Mouse (Mus musculus): ENCODE measurements around the gene Rpl14. TPM values are rescaled to one million over a fixed set of nuclear protein-coding genes. Genes with fewer than 3 reads are reported as not detected.

The Rpl14 gene
- polyA plus RNA-seq, 1 experiment from 2014 or later, result 857 TPM

DNA sequence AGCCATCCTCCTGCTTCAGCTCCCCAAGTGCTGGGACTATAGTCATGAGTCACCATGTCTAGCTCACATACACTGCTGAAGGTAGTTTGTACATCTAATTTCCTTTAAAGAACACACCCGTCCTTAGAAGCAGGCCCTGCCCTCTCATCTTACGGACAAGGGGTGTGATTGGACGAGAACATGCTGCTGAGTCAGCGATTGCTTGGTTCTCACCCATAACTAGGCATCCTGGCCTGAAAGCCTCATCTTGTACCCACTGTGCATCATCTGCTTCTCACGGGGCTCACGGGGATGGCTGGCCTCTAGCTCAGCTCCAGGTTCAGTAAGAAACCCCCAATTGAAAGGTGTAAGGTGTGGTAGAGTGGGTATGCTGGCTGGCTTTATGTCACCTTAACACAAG lies 42.8 kb downstream of the Rpl14 start:
- H3K4me3 ChIP-seq (replicated peaks), result no peak overlapping the region
- H3K9me3 ChIP-seq (replicated peaks), result no peaks in the 10 kb centered on the region
- no peak overlapping the region for H3K9ac ChIP-seq
- no peak overlapping the region for H3K4me2 ChIP-seq (replicated peaks)
- 90% methylated on average over 6 of the region's 6 CpGs for WGBS
- no peaks in the 10 kb centered on the region for H3K27me3 ChIP-seq
- H3K27ac ChIP-seq (replicated peaks), result no peak overlapping the region
- no peaks in the 10 kb centered on the region for H3K36me3 ChIP-seq
- ATAC-seq (ENCODE audit: insufficient number of reproducible peaks, low FRiP score, low TSS enrichment, low read depth), result no peak
- no peaks in the 10 kb centered on the region; the same call in 1 of the 2 replicates for H3K4me1 ChIP-seq

DNA sequence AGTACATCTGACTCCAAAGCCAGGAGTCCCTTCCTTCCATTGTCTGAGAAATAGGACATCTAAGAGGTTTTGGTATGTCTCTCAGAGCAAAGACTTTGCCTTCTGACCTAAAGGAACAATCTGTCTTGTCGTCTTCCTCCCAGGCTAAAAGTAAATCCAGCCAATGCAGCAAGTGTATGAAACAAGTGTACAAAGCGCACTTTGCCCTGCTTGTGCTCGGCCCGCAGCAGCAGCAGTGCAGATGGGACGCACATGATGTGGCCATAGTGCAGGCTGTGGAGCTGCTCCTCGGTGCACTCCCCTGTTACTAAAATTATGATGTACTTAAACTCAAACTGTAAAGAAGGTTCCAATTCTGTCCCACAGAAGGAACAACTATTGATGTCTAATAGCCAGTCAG lies 46.9 kb downstream of the Rpl14 start:
- Histone ChIP-seq H3K4me2 (replicated peaks) (no peak overlapping the region), H3K27ac (replicated peaks) (no peak overlapping the region), H3K36me3 (no peaks in the 10 kb centered on the region), H3K4me3 (replicated peaks) (no peak overlapping the region), H3K27me3 (no peaks in the 10 kb centered on the region), H3K9ac (no peak overlapping the region), H3K9me3 (replicated peaks) (no peaks in the 10 kb centered on the region), H3K4me1 (peaks cover 10% of the 10 kb centered on the region)
- no peak for ATAC-seq (ENCODE audit: insufficient number of reproducible peaks, low FRiP score, low TSS enrichment, low read depth)
- 77% methylated on average over 6 of the region's 6 CpGs for WGBS

DNA sequence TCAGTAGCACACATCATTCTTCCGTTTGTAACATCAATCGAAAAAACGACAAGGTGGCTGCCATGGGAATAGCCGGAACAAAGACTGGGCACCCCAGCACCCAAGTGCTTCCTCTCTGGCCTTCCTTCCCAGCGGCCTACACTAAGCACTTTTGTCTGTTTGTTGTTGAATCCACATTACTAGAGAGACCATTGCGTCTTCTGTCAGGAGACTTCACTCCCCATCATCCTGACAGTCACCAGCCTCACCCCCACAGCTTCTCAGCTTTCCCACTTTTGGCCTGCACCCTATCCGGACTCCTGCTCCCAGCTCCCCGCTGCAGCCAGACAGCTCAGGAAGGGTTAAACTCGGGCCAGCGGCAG lies 48.1 kb downstream of the Rpl14 start:
- H3K9me3 ChIP-seq (replicated peaks), result no peaks in the 10 kb centered on the region
- peak overlapping the region; percentile 25 for H3K4me3 ChIP-seq (replicated peaks)
- 11% methylated on average over 10 of the region's 10 CpGs for WGBS
- peak overlapping the region; percentile 47 for H3K4me2 ChIP-seq (replicated peaks)
- H3K4me1 ChIP-seq, result peaks cover 10% of the 10 kb centered on the region
- no peaks in the 10 kb centered on the region for H3K27me3 ChIP-seq
- no peak for ATAC-seq (ENCODE audit: insufficient number of reproducible peaks, low FRiP score, low TSS enrichment, low read depth)
- no peak overlapping the region for H3K9ac ChIP-seq
- no peaks in the 10 kb centered on the region for H3K36me3 ChIP-seq
- no peak overlapping the region for H3K27ac ChIP-seq (replicated peaks)

DNA sequence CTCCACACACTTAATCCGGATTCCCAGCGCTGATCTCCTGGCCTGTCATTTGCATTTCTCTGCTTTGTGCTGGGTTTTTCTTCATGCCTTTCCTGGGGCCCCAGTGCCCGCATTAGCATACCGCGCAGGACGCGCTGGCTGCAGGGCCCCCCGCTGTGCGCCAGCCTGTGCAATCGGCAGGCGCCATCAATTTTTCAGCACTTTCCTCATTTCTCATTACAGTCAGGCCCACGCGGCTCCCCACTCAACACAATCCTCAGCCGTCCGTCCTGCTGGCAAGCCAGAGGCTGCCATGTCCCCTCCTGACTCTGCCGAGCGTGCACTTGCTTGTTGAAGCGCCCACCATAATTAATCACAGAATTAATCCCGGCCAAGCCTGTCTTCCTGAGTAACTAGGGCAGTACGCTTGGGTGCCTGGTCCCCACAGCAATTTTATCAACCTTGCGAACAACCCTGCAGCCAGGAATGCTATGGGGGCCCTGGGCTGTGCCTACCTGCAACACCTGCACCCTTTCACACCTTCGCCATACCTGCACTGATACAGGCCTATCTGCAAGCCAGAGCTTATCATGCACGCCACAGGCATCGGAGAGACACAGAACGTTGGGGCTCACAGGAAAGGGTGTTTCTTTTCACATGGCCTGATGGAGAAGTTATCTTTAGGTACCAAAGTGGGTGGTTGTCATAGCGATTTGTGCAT lies 48.6 kb downstream of the Rpl14 start:
- Histone ChIP-seq H3K9ac (no peak overlapping the region), H3K4me2 (replicated peaks) (peak overlapping the region; percentile 47), H3K4me1 (peaks cover 10% of the 10 kb centered on the region), H3K27me3 (no peaks in the 10 kb centered on the region), H3K4me3 (replicated peaks) (peak overlapping the region; percentile 25), H3K27ac (replicated peaks) (no peak overlapping the region), H3K9me3 (replicated peaks) (no peaks in the 10 kb centered on the region), H3K36me3 (no peaks in the 10 kb centered on the region)
- ATAC-seq (ENCODE audit: insufficient number of reproducible peaks, low FRiP score, low TSS enrichment, low read depth), result 0 out of 2 replicates have a peak, but pooled peaks have one; percentile 57
- 9% methylated on average over 26 of the region's 26 CpGs for WGBS

DNA sequence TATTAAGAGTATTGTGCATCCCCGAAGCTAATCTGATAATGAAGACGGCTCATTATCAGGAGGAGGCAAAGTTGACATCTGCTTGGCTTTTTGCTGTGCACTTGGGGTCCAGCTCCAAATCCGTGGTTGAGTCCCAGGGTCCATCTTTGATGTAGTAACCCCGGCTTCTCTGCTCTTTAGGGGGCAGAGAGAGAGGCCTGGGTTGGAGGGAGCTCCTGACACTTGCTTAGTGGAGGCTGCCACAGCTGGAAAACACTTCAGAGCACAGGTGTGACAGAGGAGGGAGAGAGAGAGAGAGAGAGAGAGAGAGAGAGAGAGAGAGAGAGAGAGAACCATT lies 49.1 kb downstream of the Rpl14 start:
- no peak for ATAC-seq (ENCODE audit: insufficient number of reproducible peaks, low FRiP score, low TSS enrichment, low read depth)
- Histone ChIP-seq H3K27ac (replicated peaks) (no peak overlapping the region), H3K4me3 (replicated peaks) (no peak overlapping the region), H3K4me2 (replicated peaks) (no peak overlapping the region), H3K27me3 (no peaks in the 10 kb centered on the region), H3K9ac (no peak overlapping the region), H3K9me3 (replicated peaks) (no peaks in the 10 kb centered on the region; the same call in 1 of the 2 replicates), H3K4me1 (peaks cover 10% of the 10 kb centered on the region), H3K36me3 (no peaks in the 10 kb centered on the region)
- 44% methylated on average over 4 of the region's 4 CpGs for WGBS

Other genes with a start within 250 kb of the Rpl14 start
- 146 and 158 TPM in 2 replicates for gene Eif1b, start 79.2 kb upstream of the Rpl14 start, polyA plus RNA-seq (2015; fragmentation: Nextera tagmentation; extraction: Ambion mirVana)
- 6.6 and 7.7 TPM in 2 replicates for gene Entpd3, start 31.6 kb upstream of the Rpl14 start, polyA plus RNA-seq (2015; fragmentation: Nextera tagmentation; extraction: Ambion mirVana)

Data from embryonic facial prominence, embryonic 15.5 days (tissue).